Mouse (Mus musculus): ENCODE results near the gene Ttn.

DNA sequence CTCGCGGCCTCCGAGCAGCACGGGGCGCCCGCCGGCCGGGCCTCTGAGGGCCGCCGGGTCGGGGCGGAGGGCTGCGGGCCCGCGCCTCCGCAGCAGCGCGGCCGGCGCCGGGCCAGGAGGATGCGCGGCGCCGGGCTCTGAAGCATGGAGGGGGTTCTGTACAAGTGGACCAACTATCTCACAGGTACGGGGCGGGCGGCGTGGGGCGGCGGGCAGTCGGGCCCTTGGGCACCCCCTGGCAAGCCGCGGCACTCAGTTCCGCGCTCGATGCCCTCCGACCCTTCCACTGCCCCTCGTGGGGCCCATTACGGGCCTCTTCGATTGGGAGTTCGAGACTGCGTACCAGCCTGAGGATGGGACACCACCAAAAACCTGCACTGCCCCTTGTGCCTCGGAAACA lies 306.9 kb downstream of the Ttn start:
- TF ChIP-seq POLR2A (IDR thresholded peaks at IDR 0.05; ENCODE audit: low read depth, low read length) (no peak), CTCF (IDR thresholded peaks at IDR 0.05; ENCODE audit: borderline replicate concordance, insufficient read depth, low read length) (no peak)
